Mouse (Mus musculus) adipocyte (in vitro differentiated cells): ENCODE data around the gene Stpg1.

Experiments
- DNase-seq: peaks from one replicate; pipeline ENCODE4 v3.0.0-alpha.2; 2016; ENCODE audit warnings: low spot score

Gene Stpg1

DNA sequence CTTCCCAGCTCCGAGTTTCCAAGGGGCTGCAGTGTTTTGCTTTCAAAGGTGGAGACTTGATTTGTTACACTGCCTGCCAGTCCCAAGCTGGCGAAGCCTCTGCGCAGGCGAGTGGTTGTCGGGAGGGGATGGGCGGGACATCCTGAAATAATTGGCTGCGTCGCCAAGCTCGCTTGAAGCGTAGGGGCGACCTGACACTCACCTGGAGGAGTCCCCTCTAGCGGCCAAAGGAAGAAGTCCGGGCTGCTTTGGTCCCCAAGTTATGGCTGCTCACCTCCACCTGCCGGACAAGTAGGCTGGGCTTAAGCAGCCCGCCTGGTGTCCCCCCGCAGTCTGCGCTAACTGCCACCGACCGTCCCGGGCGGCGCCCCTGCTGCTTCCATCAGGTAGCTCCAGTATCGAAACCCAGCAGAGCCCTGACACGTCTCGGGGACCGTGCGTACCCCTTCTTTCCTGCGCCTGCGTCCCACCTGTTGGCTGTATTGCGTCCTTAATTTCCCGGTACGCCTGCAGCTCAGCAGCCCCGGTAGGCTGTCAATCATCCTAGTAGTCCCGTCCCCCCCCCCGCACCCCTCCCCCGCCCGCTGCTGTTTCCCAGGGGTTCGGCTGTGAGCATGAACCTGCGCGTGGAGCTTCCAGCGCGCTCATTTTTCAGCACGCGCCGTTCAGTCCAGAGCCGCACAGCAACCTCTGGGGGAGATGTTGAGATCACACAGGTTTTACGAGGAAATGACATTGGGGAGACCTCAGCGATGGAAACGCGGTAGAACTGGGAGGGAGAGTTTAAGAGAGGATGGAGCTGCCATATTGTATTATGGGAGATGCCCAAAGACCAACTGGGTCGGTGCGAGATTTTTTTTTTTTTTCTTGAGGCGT is at the start of gene Stpg1, which contains the start of gene Nipal3:
Stpg1 (plus strand) TSS at position 270 of the 876 bp plus-strand sequence.
Nipal3 (minus strand) TSS at position 518 of the 876 bp plus-strand sequence.
- peak; percentile 72 for DNase-seq

DNA sequence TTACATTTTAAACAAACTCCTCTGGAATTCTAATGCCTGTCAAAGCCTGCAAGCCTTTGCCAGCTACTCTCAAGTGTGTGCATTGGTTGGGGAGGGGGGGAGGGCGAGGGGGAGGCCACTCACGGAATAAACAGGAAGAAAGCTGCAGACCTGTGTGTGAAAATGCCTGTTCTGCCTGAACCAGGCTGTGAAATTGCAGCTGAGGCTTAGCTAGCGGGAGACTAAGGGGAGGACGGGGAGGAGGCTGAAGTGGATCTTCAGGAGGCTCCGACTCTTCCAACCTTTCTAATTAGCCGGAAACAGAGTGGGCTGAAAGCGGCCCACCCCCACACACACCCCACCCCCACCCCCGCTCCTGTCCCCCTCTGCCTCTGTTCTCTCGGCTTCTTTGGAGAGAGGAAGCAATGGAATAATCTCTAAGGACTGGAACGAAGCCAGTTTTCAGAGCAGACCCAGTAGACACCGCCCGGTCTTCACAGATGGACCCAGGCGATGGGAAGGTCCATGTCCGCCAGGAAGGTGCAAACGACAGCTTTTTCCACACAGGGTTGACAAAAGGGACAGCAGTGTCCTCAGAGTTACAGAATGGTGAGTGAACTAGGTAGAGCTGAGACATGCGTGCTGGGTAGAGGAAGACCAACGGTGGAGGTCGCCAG is 43.1 kb upstream of the Stpg1 start:
- no peak for DNase-seq

- DNase-seq, result no peak
These were observed 41.4 kb upstream of the Stpg1 start for GRCm38 (mm10) chr4:135453164-135453563.

DNA sequence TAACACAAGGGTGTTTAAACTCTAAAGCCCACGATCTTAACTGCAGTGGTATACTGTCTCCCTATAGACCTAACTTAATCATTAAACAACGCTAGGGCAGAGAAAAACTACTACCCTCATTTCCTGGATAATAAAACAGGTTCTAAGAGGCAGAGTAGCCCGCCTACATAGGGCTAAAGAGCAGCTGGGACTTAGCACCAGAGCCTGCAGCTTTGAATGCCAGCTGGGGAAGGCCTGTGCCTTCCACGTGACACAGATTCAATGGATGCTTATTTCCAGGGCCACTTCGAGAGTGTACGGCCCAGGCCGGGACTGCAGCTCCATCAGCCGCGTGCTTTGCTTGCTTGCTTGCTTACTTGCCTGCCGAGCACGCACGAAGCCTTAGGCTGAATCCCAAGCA is 41.0 kb upstream of the Stpg1 start:
- DNase-seq, result no peak

GRCm38 (mm10) chr4:135463406-135463805 is 31.2 kb upstream of the Stpg1 start:
- no peak for DNase-seq

DNA sequence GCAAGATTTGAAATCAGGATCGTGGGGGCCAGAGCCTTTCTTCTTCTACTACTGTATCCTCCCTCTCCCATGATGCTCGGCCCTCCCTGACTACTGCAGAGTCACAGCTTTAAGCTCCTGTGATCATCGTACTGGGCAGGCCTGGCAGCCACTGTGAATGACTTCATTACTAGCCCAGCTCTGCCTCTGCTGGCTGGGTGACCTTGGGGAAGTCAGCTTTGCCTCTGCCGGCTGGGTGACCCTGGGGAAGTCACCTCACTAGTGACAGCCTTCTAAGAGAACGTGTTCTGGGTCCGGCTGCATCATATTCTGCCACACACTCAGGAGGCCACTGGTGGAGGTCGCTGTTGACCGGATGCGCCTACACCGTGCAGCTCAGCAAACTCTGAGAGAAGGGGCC is 16.7 kb upstream of the Stpg1 start:
- no peak for DNase-seq

- DNase-seq, result no peak
These were observed 14.2 kb upstream of the Stpg1 start for GRCm38 (mm10) chr4:135480370-135480769.

DNA sequence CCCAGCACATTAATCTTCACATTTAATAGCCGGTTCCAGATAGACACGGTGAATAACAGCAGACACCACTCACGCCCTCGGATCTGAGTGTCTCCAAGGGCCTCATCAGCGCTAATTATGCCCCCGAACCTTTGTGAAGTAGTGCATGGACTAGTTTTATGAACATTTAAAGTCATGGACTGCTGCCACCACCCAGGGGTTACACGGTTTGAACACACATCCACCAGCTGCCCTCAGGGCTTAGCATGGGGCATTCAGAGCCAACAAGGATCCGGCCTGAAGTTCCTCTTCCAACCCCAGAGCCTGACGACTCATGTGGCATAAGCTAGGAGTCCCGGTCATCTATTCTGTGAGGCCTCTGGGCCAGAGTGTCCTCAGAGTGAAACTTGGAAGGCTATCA is 9.5 kb upstream of the Stpg1 start:
- peak; percentile 13 for DNase-seq

GRCm38 (mm10) chr4:135486352-135486751 is 8.2 kb upstream of the Stpg1 start:
- no peak for DNase-seq

- DNase-seq, result no peak
These were observed 5.3 kb upstream of the Stpg1 start for GRCm38 (mm10) chr4:135489256-135489655.

GRCm38 (mm10) chr4:135493271-135493670 is 1.3 kb upstream of the Stpg1 start:
- DNase-seq, result no peak

DNA sequence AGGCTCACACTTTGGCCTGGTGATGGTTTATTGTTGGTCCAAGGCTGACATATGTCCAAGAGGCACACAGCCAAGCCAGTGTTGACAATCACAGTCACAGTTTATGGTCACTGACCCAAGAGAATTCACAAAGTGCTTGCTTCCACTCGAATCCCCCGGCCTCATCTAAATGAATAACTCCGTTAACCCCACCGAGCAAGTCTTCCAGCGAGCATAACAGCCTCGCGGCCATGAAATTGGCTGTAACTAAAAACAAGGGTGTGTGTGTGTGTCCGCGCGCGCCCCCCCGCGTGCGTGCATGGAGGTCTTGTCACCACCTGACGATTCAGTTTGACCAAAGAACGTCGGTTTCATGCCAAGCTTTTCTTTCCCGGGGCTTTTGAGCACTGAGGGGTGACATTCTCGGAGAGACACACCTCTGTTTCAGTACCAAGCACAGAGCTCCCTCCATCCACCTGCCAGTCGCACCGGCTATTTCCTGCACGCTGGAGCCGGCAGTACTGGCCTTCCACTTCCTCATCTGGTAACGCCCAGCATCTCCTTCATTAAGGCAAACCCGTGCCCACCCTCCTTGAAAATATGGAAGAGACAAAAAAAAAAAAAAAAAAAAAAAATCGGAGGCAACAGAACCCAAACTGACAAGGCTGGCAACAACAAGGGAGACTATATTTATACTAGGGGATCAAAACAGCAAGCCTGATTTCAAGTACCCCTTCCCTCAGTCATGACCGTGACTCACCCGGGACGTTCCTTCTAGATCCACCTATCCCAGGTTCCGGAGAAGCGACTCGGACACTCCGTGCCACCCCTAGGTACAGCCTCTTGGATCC is 684 bp upstream of the Stpg1 start:
- peak; percentile 22 for DNase-seq

DNA sequence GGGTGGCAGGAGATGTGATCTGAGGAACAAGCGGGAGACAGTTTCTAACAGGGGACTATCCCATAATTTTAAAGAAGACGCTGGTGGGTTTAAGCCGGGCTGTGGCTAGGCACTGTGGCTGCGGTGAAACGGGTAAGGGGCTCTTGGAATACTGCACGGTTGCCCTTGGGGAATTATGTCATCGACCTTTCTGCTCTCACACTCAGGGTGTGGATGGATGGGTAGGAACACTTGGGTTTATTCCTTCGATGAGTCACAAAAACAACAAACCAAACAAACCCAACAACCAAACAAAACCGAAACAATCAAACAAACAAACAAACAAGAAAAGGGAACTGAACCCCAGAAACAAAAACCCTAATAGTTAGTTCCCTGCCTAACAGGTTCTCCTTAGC is 804 bp downstream of the Stpg1 start:
- DNase-seq, result no peak

- DNase-seq, result no peak
These were observed 1.2 kb downstream of the Stpg1 start for GRCm38 (mm10) chr4:135495810-135496209.

GRCm38 (mm10) chr4:135498136-135498535 is 3.5 kb downstream of the Stpg1 start:
- DNase-seq, result no peak

DNA sequence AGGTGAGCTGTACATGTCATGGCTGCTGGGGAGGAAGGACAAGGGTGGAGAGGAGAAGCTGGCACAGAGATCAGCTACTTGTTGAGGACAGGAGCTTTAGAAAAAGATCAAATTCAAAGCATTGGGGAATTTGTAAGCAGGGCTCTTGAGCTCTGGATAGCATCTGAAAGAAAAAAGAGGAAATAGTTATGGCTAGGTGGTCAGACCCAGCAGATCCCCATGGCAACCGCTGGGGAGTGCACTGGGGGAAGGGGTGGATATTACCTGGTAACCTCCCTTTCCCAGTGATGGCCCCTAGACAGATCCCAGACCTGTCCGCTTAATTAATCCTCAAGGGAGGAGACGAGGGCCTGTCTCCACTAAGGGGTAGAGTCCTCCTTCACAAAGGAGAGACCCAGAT is 5.2 kb downstream of the Stpg1 start:
- no peak for DNase-seq

DNA sequence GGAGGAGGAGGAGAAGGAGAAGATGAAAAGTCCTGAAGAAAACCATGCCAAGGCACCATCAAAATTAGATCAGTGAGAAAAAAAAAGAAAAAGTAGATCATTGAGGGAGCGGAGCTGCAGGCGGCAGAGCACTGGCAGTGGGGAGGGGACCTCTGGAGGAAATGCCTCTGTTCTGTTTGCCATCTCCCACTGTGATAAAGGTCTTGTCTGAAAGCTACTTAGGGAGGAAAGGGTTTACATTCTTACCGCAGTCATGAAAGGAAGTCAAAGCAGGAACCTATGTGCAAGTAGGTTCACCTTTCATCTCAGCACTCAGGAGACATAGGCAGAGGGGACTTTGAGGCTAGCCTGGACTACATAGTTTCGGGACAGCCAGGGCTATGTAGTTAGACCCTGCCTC is 7.0 kb downstream of the Stpg1 start:
- DNase-seq, result no peak

- no peak for DNase-seq
These were observed 11.2 kb downstream of the Stpg1 start for GRCm38 (mm10) chr4:135505794-135506193.

DNA sequence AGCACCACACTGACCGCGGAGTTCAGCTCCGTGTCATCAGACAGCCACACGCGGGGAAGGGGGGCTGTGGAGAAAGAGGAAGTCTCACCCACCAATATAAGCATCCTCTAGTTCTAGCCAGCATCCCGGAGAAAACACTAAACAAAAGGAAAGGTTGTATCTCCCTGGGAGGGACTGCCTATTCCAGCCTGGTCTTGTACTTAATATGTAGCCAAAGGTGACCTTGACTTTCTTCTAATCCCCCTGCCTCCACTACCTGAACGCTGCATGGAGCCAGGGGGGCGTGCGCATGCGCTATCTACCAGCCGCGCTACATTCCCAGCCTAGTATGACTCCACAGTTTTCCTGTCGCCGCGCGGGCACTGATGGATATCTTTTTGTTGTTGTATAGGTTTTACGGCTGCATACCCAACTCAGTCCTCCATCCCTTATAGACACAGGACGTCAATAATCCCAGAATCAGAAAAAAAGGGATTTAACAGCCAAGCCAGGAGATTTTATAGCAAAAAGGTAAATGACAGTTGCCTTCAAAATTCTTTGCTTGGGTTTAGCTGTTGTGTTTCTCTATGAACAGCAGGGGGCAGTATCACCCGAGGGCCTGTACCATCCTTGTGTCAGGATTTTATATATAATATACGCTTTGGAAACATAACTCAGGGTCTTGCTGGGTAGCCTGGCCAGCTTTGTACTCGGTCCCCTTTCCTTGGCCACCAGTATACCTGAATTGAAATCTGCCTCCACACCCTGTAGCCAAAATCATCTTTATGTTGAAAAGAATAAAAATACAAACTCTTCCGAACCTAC is 13.2 kb downstream of the Stpg1 start:
- DNase-seq, result peak; percentile 27

DNA sequence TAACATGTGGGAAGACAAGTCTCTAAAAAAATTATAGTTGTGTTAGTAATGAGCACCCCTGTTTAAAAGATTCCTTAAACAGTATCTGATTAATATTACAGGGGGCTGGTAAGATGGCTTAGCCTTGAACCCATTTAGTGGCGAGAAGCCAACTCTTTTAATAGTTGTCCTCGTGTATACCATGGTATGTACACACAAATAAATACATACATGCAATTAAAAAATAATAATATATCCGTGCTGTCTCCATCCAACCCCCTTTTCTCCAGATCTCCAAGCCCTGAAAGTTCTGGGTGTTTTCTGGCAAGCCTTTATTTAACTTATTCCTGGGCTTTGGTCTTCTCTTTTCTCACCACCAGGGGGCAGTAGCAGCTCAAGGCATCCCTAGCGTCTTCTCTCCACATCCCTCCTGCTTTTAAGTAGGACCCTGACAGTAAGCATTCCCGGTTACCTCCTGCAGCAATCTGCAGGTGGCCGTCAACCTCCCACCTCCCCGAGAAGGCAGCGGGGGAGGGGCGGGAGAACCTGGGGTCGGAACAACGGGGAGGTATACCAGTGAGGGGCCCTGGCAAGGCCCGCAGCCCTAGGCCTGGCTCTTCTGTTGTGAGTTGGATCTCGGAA is 13.9 kb downstream of the Stpg1 start:
- peak; percentile 87 for DNase-seq

- no peak for DNase-seq
These were observed 14.9 kb downstream of the Stpg1 start for GRCm38 (mm10) chr4:135509515-135509914.
